Mouse (Mus musculus): ENCODE results near the gene Ints2.
"Not testable (repeated sequence)": the region's sequence is repeated elsewhere in the genome, so short reads cannot be mapped to it uniquely, and the experiment has no call there.

The Ints2 gene

DNA sequence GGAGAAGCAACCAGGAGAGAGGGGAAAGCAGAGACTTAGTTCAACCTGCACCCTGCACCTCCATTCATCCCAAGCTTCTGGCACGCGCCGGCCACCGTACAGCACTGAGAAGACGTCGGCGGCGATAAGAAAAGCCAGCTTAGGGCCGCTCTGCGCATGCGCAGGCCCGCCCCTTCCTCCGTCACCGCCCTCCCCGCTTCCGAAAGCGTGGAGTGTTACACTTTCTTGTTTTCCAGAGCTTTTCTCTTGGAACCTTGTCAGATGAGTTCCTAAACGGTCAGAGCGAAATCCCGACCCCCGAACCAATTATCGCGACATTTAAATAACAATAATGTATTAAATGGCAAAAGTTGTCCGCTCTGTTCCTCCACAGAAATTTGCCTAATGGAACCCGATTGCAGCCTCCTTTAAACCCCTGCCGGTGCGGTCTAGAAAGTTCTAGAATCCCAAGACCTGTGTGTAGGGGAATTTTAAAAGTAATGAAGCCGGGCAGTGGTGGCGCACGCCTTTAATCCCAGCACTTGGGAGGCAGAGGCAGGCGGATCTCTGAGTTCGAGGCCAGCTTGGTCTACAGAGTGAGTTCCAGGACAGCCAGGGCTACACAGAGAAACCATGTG is at the start of gene Ints2:
Gene Ints2, minus strand, starts transcription at position 116 of the 617 bp plus-strand sequence.
- DNase-seq (ENCODE audit: low spot score in 2 of 2) = peak; percentile 89 to 91

DNA sequence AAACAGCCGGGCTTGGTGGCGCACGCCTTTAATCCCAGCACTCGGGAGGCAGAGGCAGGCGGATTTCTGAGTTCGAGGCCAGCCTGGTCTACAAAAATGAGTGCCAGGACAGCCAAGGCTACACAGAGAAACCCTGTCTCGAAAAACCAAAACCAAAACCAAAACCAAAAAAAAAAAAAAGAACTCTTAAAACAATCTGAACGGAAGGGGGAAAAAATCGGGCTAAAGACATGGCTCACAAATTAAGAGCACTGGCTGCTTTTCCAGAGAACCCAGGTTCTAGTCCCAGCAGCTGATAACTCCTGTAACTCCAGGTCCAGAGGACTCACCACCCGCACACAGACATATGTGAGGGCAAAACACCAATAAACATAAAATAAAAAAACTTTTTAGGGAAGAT is 34.8 kb upstream of the Ints2 start:
- DNase-seq (ENCODE audit: low spot score in 2 of 2) = not testable (repeated sequence)

DNA sequence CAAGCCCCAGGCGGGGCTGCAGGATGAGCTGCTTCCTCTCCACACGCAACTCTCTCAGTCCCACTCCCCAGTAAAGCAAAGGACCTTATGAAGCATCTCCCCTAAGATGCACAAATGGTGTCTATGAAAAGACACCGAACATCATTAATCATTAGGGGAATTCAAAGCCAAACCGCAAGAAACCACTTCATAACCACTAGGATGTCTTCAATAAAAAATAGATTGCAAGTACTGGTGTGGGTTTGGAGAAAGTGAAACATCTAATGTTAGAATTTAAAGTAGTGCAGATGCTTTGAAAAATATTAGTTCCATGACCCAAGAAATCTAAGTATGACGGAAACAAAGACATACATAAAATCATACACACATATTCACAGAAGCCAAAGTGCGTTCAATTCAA is 34.3 kb upstream of the Ints2 start:
- DNase-seq (ENCODE audit: low spot score in 2 of 2) = no peak

DNA sequence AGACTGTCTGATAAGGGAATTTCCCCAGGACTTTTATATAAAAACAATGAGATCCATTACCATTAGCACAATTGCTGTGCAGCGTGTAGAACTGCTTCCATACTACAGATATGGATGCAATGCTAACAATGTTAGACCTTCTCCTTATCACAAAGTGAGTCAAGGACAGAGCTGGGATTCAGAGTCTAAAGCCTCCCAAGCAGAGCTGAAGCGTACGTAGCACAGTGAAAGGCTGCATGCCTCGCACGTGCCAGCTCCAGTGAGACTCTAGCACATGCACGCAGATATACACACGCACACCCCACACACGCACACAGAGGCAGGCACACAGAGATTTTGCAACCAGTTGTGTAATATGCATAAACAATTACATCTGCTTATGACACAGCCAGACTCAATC is 28.4 kb upstream of the Ints2 start:
- no peak for DNase-seq (ENCODE audit: low spot score in 2 of 2)

DNA sequence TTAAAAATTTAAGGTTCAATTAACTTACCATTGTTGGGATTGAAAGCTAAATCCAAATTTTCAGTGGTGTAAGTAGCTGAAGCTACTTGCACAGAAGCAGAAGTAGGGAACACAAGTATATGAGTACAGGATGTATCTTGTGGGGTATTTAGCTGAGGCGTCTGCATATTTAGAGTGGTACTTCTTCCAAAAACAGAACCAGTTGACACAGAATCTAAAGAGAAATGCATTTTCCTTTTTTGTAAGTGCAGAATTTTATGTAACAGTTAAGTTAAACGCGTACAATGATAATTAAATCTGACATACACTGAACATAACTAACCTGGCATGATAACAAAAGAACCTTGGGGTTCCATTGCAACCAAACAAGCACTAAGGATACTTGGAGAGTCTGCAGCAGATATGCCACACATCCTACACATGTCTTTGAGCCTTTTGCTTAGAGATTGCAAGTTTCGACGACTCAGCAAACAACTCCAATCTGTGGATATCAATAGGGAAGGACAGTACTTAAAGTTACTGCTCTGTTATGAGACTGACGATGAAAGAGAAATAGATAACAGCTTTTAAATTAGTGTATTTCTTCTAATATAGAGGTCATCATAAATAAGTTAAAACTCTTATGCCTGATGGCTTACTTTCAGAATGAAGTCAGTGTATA is 21.2 kb upstream of the Ints2 start:
- no peak for DNase-seq (ENCODE audit: low spot score in 2 of 2)

DNA sequence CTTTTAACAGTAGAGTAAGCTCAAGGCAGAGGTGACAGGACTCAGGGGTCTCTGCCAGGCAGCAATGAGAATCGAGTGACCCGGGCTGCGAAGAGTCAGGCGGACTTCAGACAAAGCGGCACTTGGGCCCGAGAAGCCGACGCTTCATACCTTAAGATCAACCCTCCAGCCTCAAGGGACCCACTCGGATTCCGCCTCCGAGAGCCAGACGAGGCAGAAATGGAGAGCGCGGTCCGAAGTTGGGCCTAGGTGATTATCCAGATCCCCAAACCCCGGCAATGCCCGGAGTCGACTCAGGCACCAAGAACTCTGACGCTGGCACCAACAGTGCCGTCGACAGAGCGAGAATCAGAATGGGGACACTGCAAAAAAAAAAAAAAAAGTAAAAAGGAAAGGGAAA is 321 bp downstream of the Ints2 start:
- DNase-seq (ENCODE audit: low spot score in 2 of 2) = peak in 1 of 2 experiments; percentile 9

DNA sequence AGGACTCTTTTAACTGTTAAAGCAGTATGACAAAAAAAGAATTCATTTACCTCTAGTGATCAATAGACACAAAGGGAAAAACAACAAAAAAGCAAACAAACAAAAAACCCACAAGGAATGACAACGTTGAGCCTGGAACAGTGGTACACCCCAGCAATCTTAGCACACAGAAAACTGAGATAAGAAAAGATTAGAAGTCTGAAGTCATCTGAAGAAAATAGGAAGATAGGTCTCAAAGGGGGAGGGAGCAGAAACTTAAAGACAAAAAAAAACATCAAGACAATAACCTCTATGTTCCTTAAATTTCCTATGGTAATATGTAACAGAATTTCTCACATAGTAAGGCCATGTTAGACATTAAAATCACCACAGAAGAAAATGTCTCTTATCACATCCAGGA is 4.0 kb downstream of the Ints2 start:
- DNase-seq (ENCODE audit: low spot score in 2 of 2) = no peak

DNA sequence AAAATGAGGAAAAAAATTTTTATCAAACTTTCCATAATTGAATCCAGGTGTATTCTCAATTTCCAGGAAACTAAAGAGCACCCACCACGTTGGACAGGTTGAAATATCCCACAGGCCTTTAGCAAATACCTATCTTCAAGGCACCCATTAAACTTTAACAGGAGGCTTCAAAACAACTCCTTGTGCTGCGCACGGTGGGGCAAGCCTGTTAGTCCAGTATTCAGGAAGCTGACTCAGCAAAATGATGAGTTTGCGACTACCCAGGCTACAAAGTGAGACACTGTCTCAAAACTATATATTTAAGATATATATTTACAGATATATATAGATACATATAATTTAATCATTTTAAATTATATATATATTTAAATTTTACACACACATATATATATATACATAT is 24.9 kb downstream of the Ints2 start:
- DNase-seq (ENCODE audit: low spot score in 2 of 2) = no peak

DNA sequence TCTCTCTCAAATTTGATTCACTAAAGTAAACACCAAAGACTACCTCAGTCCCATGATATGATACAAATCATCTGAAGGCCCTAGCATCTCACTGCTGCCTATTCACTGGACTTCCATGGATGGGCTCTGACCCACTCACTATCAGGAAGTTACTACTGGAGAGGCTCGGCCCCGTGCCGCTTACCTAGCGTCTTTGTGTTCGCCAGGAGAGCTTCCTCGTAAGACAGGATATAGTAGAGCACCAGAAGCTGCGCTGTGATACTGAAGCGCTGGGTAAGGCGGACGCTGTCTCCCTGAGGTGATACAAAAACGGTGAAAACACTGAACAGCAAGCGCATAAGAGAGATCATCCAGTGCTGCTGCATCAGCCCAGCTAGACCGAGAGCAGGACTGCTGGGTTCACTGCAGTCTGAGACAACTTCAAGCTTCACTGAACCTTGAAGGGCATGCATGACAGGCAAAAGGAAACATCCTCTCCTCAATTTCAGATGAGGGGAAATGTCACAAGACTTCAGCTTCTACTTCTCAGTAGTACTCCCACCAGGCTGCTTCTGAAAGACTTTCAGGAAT is 25.5 kb downstream of the Ints2 start:
- peak; percentile 6 to 17 for DNase-seq (ENCODE audit: low spot score in 2 of 2)

DNA sequence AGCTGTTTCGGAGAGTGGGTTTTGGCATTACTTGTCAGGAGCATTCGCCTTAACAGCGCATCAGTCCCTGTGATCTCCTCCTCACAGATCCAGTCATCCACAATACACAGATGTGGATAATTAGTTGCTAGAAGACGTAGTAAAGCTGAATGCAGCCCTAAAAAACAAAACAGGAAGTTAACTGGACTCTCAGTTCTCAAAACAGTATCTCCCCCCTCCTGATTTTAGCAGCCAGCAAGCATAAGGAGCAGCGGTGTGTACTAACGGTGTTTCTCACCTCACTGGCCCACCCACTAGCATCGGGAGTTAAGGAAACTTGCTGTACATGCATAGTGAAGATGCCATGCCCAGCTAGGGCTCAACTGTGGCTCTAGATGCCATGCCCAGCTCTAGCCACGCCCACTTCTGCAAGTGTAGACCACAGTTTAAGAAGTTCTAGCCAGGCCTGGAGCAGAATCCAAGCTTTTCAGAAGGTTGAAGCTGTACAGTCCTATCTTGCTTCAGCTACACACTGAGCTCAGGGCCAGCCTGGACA is 30.7 kb downstream of the Ints2 start:
- peak; percentile 27 to 39 for DNase-seq (ENCODE audit: low spot score in 2 of 2)

DNA sequence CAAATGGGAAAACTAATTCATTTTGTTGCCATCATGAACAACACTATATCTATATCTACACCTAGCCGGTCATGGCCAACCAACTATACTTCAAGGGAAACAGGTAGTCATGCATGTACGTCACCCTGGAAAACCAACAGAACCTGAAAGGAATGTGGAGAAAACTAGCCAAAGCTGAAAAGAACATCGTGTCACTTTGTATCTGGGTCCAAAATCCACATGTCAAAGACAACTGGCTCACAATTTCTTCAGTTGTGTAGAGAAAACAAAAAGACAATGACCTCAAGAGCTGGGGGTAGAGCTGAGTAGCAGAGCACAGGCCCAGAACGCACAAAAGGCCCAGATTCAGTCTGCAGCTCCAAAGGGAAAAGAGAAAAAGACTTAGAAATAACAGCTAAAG is 31.6 kb downstream of the Ints2 start:
- no peak for DNase-seq (ENCODE audit: low spot score in 2 of 2)

DNA sequence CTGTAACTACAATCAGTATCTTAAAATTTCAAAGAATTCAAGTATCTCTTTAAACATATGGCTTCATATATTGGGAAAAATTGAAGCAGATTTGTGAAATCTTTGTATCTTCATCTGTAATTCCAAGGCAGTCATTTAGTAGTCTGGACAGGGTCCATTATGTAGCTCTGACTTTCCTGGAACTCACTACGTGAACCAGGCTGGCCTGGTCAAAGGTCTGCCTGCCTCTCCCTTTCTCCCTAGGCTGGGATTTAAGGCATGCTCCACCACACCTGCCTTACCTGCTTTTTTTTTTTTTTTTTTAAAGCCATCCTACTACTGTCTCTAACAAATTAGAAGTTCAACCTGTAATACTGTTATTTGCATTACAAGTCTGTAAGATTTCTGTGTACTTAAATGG is 45.6 kb downstream of the Ints2 start:
- no peak for DNase-seq (ENCODE audit: low spot score in 2 of 2)

DNA sequence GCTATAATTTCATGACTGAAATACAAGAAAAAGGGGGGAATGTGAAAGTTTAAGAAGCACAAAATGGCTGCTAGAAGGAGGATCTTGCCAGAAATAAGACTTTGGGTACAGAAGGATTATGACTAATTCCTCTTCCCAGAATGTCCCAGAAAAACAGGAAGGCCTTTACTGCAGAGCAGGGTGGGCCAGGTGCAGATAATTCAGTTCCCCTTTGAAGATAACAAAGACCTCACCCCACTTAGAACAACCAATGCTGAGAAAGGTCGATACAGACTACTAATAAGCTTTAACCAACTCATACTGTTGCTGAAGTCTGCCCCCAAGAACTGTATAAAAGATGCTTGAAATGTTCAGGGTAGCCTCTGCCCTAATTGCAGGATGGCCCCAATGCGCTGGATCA is 48.3 kb downstream of the Ints2 start:
- no peak for DNase-seq (ENCODE audit: low spot score in 2 of 2)

DNA sequence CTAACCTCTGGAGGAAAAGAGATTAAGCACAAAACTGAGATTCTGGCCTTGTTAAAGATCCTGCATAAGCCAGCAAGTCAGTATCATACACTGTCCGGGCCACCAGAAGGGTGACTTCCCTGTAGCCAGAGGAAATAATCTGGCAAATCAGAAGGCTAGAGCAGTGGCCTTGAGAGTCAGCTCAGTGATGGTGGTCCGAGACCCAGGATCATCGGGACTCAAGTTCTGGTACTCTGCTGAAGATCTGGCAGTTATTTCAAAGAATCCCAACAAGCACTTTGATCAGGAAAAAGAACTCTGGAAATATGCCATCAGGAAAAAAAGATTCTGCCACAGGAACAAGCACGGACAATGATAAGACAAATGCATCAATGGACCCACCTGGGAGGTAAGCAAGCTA is 51.5 kb downstream of the Ints2 start:
- no peak for DNase-seq (ENCODE audit: low spot score in 2 of 2)

DNA sequence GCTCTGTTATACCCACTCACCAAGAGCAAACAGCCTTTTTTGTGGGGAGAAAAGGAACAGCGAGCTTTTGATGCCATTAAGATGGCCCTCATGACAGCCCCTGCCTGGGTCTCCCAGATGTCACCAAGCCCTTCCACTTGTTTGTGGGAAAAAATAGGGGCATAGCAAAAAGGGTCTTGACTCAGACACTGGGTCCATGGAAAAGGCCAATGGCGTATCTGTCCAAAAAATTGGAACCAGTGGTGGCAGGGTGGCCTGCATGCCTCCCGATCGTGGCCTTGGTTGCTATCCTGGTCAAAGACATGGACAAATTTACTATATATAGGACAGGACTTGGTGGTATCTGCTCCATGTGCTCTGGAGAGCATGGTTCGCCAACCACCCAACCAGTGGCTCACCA is 52.3 kb downstream of the Ints2 start:
- no peak for DNase-seq (ENCODE audit: low spot score in 2 of 2)

DNA sequence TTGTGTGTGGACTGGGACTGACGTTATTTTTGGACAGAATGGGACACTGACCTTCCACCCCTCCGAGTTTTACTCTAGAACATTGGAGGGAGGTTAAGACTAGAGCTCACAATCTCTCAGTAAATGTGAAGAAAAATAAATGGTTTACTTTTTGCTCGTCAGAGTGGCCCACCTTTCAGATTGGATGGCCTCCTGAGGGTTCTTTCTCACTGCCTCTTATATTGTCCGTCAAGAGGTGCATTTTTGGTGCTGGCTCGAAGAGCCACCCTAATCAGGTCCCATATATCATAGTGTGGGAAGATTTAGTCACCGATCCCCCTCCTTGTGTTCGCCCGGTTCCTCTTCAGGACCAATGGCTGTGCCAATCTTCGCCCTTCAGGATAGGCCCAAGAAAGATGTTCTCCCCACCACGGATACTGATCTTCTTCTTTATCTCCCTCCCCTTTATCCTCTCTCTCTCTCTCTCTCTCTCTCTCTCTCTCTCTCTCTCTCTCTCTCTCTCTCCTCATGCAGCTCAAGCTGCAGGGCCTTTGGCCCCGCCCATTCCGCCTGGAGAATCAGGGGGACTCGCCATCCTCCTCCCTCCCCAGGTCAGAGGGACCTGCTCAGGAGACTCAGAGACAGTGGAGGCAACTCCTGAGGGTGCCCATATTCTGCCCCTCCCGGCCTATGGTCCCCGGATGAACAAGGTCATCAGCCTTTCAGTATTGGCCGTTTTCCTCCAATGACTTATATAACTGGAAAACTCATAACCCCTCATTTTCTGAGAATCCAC is 55.3 kb downstream of the Ints2 start:
- peak; percentile 19 to 29 for DNase-seq (ENCODE audit: low spot score in 2 of 2)

DNA sequence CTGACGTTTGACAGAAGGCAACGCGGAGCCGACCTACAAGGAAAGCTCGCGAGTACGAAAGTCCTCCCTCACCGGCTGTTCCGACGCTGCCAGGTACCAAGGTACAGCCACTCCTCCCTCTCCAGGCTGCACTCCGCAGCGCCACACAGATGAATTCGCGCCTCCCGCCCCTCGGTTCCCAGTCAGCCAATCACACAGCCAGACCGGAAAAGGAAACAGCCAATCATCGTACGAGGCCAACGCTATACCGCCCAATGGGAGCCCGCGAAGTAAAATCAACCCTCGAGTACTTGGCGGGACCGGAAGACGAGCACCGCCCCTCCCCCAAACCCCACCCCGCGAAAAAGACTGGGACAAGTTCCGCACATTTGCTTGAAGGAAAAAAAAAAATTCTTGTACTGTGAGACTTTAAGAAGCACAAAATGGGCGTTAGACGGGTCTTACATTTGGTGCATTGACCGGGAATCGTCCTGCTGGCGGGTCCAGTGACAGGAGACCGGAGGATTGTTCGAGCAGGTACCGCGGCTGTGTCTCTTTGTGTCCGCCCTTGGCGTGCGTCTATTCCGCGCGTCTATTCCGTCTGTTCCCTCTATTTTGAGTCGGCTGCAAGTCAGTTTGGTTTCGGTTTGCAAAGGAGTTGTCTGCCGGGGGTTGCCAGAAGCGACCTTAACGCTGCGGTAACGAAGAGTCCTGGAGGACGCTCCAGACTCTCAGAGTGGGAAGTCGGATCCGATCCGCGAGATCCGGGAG is 56.2 kb downstream of the Ints2 start, which contains the start of gene Brip1:
Gene Brip1, minus strand, starts transcription at position 157 of the 750 bp plus-strand sequence.
- DNase-seq (ENCODE audit: low spot score in 2 of 2) = peak; percentile 90 to 94

DNA sequence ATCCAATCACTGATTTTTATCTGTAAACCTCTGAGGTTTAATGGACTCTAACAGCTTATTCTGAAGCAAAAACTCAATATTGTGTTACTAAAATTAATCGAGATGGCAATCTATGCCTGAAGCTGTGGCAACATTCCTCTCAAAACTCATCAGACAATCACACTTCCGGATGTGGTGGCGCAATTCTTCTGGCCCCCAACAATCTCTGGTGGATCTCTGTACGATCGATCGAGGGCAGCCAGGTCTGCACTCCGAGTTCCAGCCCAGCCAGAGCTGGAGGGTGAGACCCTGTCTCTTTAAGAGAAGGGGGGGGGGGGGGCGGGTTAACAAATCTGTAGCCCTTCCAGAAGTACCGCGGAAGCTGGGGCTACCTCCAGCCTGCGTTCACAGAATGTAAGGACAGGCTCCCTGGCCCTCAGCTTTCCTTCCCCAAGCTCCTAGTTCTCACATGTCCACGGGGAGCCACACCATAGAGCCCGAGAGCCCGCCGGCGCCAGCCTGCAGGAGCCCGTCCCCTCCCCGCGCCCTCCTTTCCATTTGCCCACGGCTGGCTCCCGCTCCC is 56.8 kb downstream of the Ints2 start:
- DNase-seq (ENCODE audit: low spot score in 2 of 2) = peak in 1 of 2 experiments; percentile 9

DNA sequence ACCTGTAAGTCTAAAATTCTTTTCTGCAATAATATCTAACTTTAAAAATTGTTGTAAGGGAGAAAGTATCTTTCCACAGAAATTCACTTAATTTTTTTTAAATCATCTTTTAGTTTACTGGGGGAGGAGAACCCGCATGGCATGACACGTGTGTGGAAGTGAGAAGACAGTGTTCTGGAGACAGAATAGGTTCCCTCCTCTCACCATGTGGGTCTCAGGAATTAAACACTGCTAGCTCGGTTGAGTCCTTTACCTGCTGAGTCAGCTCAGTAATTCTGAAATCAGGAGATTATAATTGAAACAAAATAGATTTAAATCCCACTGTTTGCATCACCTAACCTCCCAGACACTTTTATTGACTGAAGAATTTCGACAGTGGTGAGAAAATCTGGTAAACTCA is 57.6 kb downstream of the Ints2 start:
- DNase-seq (ENCODE audit: low spot score in 2 of 2) = no peak

DNA sequence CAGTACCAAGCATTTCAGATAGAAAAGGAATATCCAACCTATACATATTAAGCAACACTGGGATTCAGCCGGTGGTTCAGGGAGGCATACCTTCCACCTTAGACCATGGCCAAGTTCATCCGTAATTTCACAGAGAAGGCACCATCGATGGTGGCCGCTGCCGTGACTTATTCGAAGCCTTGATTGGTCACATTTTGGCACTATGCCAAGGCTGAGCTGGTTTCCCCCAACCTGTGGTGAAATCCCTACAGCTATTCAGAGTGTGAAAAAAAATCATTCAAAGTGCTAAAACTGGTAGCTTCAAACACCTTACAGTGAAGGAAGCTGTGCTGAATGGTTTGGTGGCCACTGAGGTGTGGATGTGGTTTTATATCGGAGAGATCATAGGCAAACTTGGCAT is 72.2 kb downstream of the Ints2 start:
- DNase-seq (ENCODE audit: low spot score in 2 of 2) = not testable (repeated sequence)

DNA sequence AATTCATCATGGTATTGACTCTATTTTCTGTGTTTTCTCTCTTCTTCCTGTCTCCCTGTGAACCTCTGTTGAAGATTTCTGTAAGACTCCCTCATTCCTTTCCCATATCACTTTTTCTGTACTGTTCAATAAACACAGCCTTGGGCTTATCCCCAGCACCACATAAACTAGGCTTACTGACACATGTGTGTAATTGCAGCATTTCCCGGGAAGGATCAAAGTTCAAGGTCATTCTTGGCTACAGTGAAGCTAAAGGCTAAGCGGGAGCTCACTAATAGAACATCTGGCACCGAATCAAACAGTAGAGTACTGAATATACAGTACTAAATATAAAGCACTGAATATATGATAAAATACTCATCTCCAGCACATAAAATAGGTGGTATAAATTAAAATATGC is 81.5 kb downstream of the Ints2 start:
- DNase-seq (ENCODE audit: low spot score in 2 of 2) = no peak

Measured in spleen, postnatal 36 days (tissue).